Mouse (Mus musculus) E14TG2a.4 (cell line): Measurements from ENCODE around the gene Ptprm.

Experiments used
- H3K27me3 ChIP-seq: 2 replicates; pipeline ENCODE4 v1.6.1; 2014; ENCODE audit warnings: low read length, control low read depth; ENCODE audit not compliant: insufficient read depth
- H3K36me3 ChIP-seq: 2 replicates; pipeline ENCODE4 v1.6.1; 2014; ENCODE audit warnings: low read length, control low read depth; ENCODE audit not compliant: insufficient read depth
- H3K4me1 ChIP-seq: replicated peaks from 2 replicates; pipeline ENCODE4 v1.6.1; 2014; ENCODE audit warnings: low read depth, low read length, control low read depth
- H3K4me3 ChIP-seq: replicated peaks from 2 replicates; pipeline ENCODE4 v1.5.1; 2014; ENCODE audit warnings: mild to moderate bottlenecking, low read length
- H3K9me3 ChIP-seq: 2 replicates; pipeline ENCODE4 v1.6.1; 2014; ENCODE audit warnings: low read length, control low read depth
- CTCF ChIP-seq: conservative IDR thresholded peaks from 2 replicates; pipeline ENCODE4 v1.5.1; 2014; ENCODE audit warnings: low read length
- NANOG ChIP-seq: IDR thresholded peaks from 2 replicates; pipeline ENCODE4 v1.6.1; 2014; ENCODE audit warnings: borderline replicate concordance, low read length, mixed read lengths
- POU5F1 ChIP-seq: IDR thresholded peaks from 2 replicates; pipeline ENCODE4 v1.6.1; 2014; ENCODE audit warnings: low read length, borderline replicate concordance

Gene Ptprm

GRCm38 (mm10) chr17:67363377-67364070 is 9.3 kb upstream of the Ptprm start:
- TF ChIP-seq POU5F1 (no peak), NANOG (no peak), CTCF (no peak)
- Histone ChIP-seq H3K9me3 (no peaks in the 10 kb centered on the region), H3K36me3 (no peaks in the 10 kb centered on the region), H3K27me3 (peaks cover 4% of the 10 kb centered on the region; the same call in 1 of the 2 replicates), H3K4me3 (no peak overlapping the region), H3K4me1 (no peaks in the 10 kb centered on the region)

- Histone ChIP-seq H3K27me3 (peaks cover 10% of the 10 kb centered on the region; the same call in 1 of the 2 replicates), H3K4me1 (no peaks in the 10 kb centered on the region), H3K9me3 (no peaks in the 10 kb centered on the region), H3K36me3 (no peaks in the 10 kb centered on the region), H3K4me3 (no peak overlapping the region)
- no peak for TF ChIP-seq POU5F1
- no peak for TF ChIP-seq NANOG
- TF ChIP-seq CTCF: no peak
Observed at GRCm38 (mm10) chr17:67362131-67362530, 7.9 kb upstream of the Ptprm start.

- Histone ChIP-seq H3K9me3 (no peaks in the 10 kb centered on the region), H3K4me3 (no peak overlapping the region), H3K27me3 (peaks cover 21% of the 10 kb centered on the region), H3K4me1 (no peaks in the 10 kb centered on the region), H3K36me3 (no peaks in the 10 kb centered on the region)
- TF ChIP-seq CTCF (no peak), POU5F1 (no peak), NANOG (no peak)
Observed at GRCm38 (mm10) chr17:67360606-67361005, 6.3 kb upstream of the Ptprm start.

- Histone ChIP-seq H3K4me3 (no peak overlapping the region), H3K27me3 (peaks cover 27% of the 10 kb centered on the region), H3K9me3 (no peaks in the 10 kb centered on the region), H3K4me1 (no peaks in the 10 kb centered on the region), H3K36me3 (no peaks in the 10 kb centered on the region)
- TF ChIP-seq POU5F1 (no peak), CTCF (no peak), NANOG (no peak)
Observed at GRCm38 (mm10) chr17:67359578-67359977, 5.3 kb upstream of the Ptprm start.

GRCm38 (mm10) chr17:67358541-67358940 is 4.3 kb upstream of the Ptprm start:
- TF ChIP-seq CTCF (no peak), NANOG (no peak), POU5F1 (no peak)
- peaks cover 35% of the 10 kb centered on the region for H3K27me3 ChIP-seq
- H3K9me3 ChIP-seq: no peaks in the 10 kb centered on the region
- no peak overlapping the region for H3K4me3 ChIP-seq
- H3K36me3 ChIP-seq: no peaks in the 10 kb centered on the region
- H3K4me1 ChIP-seq: no peaks in the 10 kb centered on the region; the same call in 1 of the 2 replicates

- Histone ChIP-seq H3K9me3 (no peaks in the 10 kb centered on the region), H3K27me3 (peaks cover 48% of the 10 kb centered on the region), H3K4me1 (peaks cover 4% of the 10 kb centered on the region), H3K36me3 (no peaks in the 10 kb centered on the region), H3K4me3 (no peak overlapping the region)
- TF ChIP-seq CTCF: no peak
- TF ChIP-seq NANOG: no peak
- TF ChIP-seq POU5F1: no peak
Observed at GRCm38 (mm10) chr17:67357191-67357590, 2.9 kb upstream of the Ptprm start.

- TF ChIP-seq NANOG (no peak), POU5F1 (no peak), CTCF (no peak)
Observed at GRCm38 (mm10) chr17:67355251-67355650, 994 bp upstream of the Ptprm start.

GRCm38 (mm10) chr17:67353796-67354450 is 334 bp downstream of the Ptprm start:
- Histone ChIP-seq H3K4me3 (peak overlapping the region; percentile 85), H3K4me1 (peaks cover 4% of the 10 kb centered on the region), H3K36me3 (no peaks in the 10 kb centered on the region), H3K27me3 (peaks cover 58% of the 10 kb centered on the region), H3K9me3 (no peaks in the 10 kb centered on the region)
- TF ChIP-seq POU5F1 (no peak), NANOG (no peak), CTCF (no peak)

More at GRCm38 (mm10) chr17:67355251-67355650, 994 bp upstream of the Ptprm start:
- Histone ChIP-seq H3K27me3 (peaks cover 58% of the 10 kb centered on the region), H3K4me3 (peak overlapping the region; percentile 85; the same call in 1 of the 2 replicates), H3K36me3 (no peaks in the 10 kb centered on the region), H3K9me3 (no peaks in the 10 kb centered on the region), H3K4me1 (peaks cover 4% of the 10 kb centered on the region)

- Histone ChIP-seq H3K9me3 (no peaks in the 10 kb centered on the region), H3K4me3 (peak overlapping the region; percentile 85), H3K36me3 (no peaks in the 10 kb centered on the region), H3K4me1 (peaks cover 4% of the 10 kb centered on the region), H3K27me3 (peaks cover 61% of the 10 kb centered on the region)
- TF ChIP-seq CTCF (no peak), POU5F1 (no peak), NANOG (no peak)
Observed at GRCm38 (mm10) chr17:67352956-67353795, 1.1 kb downstream of the Ptprm start.
